Mouse (Mus musculus): Measurements from ENCODE around the gene Olfm1. TPM values are rescaled to one million over a fixed set of nuclear protein-coding genes. Genes with fewer than 3 reads are reported as not detected.

Olfm1 gene
- polyA plus RNA-seq, 1 experiment from 2014 or later = 5.1 TPM

DNA sequence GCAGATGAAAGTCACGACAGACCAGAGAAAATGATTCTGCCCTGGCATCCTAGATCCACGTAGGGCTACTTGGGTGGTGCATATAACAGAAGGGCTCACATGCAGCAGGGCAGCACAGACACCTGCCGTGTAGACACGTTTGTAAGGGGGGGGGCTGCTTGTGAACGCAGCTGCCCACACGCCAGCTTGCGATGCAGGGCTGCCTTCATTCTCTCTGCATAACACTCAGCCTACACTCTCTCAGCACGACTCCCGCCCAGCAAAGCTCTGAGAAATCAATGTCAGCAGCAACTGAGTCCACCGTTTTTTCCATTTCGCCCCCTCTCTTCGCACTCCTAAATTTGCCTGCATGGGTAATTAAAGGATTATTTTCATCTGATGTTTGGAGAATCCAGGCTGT, 23.5 kb upstream of the Olfm1 start:
- Histone ChIP-seq H3K36me3 (ENCODE audit: control insufficient read depth, insufficient read depth) (no peaks in the 10 kb centered on the region), H3K4me3 (ENCODE audit: low read length) (no peak overlapping the region), H3K4me2 (ENCODE audit: low read depth, low read length) (no peak overlapping the region), H3K4me1 (ENCODE audit: control insufficient read depth, insufficient read depth, low read length) (0 out of 2 replicates have a peak, but pooled peaks cover 4% of the 10 kb centered on the region), H3K9ac (ENCODE audit: low read length) (no peak overlapping the region), H3K27ac (ENCODE audit: low read length) (no peak overlapping the region), H3K27me3 (ENCODE audit: control insufficient read depth, insufficient read depth, low read length) (0 out of 2 replicates have a peak, but pooled peaks cover 4% of the 10 kb centered on the region), H3K9me3 (replicated peaks; ENCODE audit: control insufficient read depth, low read length) (no peaks in the 10 kb centered on the region)
- no peak for ATAC-seq (replicated peaks; ENCODE audit: extremely low read depth, insufficient read depth, low FRiP score)
- WGBS = 68% methylated on average over 12 of the region's 12 CpGs

DNA sequence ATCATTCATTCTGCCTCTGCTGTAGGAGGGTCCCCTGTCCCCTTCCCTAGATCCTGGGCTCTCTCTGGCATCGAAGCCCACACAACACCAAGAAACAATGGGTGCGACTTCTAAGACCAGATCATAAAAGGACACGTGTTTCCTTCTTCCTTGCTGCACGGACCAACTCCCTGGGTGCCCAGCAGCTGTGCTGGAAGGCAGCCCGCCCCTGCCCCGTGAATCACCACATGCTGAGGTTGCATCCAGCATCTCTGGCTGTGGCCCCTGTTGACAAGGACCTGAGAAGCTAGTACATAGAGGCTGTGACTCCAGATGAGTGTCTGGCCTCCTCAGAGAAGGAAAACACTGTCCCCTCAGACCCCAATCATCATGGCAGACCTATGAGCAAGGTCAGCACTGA, 20.8 kb upstream of the Olfm1 start:
- 0 out of 2 replicates have a peak, but pooled peaks cover 4% of the 10 kb centered on the region for H3K4me1 ChIP-seq (ENCODE audit: control insufficient read depth, insufficient read depth, low read length)
- 0 out of 2 replicates have a peak, but pooled peaks cover 4% of the 10 kb centered on the region for H3K27me3 ChIP-seq (ENCODE audit: control insufficient read depth, insufficient read depth, low read length)
- no peak overlapping the region for H3K4me3 ChIP-seq (ENCODE audit: low read length)
- H3K9me3 ChIP-seq (replicated peaks; ENCODE audit: control insufficient read depth, low read length) = no peaks in the 10 kb centered on the region
- H3K4me2 ChIP-seq (ENCODE audit: low read depth, low read length) = no peak overlapping the region
- ATAC-seq (replicated peaks; ENCODE audit: extremely low read depth, insufficient read depth, low FRiP score) = no peak
- H3K27ac ChIP-seq (ENCODE audit: low read length) = no peak overlapping the region
- no peak overlapping the region for H3K9ac ChIP-seq (ENCODE audit: low read length)
- H3K36me3 ChIP-seq (ENCODE audit: control insufficient read depth, insufficient read depth) = no peaks in the 10 kb centered on the region
- WGBS = 74% methylated on average over 6 of the region's 6 CpGs

DNA sequence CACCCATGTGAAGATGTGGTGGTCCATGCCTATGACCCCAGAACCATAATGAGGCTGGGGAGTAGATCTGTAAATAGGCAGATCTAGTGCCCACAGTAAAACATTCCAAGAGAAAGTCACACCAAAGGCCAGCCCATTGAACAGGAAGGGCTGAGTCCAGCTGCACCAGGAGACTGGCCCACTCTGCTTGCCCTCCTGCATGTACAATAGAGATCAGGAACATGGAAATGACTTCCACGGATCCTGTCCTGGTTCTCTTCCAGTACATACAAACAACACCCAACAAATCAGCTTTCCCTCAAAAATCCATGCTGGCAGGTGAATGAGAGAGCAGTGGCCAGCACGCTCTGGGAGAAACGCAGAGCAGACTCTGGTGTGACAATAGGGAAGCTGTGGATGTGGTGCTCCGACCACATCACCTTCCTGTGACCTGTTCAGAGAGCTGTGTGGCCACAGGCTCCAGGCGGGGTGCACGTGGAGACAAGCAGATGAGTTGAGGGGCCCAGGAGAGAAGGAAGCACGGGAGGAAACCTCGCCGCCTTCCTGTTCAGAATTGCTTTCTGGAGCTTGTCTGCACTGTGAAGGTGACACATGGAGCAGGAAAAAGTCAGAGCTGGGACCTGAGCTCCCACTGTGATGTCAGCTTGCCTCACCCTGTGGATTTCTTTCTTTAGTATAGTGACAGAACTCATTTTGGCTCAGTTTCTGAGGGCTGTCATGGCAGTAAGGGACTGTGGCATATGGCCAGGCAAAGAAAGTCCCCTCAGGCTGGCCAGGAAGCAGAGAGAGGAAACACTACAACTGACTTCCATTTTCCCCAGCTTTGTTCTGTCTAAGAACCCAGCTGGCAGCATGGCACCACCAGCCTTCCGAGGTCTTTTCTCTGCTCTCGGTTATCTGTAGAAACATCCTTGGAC, 19.3 kb upstream of the Olfm1 start:
- H3K9me3 ChIP-seq (replicated peaks; ENCODE audit: control insufficient read depth, low read length) = no peaks in the 10 kb centered on the region
- 50% methylated on average over 11 of the region's 11 CpGs for WGBS
- H3K36me3 ChIP-seq (ENCODE audit: control insufficient read depth, insufficient read depth) = no peaks in the 10 kb centered on the region
- H3K27ac ChIP-seq (ENCODE audit: low read length) = no peak overlapping the region
- H3K4me1 ChIP-seq (ENCODE audit: control insufficient read depth, insufficient read depth, low read length) = 0 out of 2 replicates have a peak, but pooled peaks cover 4% of the 10 kb centered on the region
- no peak overlapping the region for H3K9ac ChIP-seq (ENCODE audit: low read length)
- H3K4me2 ChIP-seq (ENCODE audit: low read depth, low read length) = no peak overlapping the region
- H3K4me3 ChIP-seq (ENCODE audit: low read length) = no peak overlapping the region
- H3K27me3 ChIP-seq (ENCODE audit: control insufficient read depth, insufficient read depth, low read length) = 0 out of 2 replicates have a peak, but pooled peaks cover 4% of the 10 kb centered on the region
- no peak for ATAC-seq (replicated peaks; ENCODE audit: extremely low read depth, insufficient read depth, low FRiP score)

DNA sequence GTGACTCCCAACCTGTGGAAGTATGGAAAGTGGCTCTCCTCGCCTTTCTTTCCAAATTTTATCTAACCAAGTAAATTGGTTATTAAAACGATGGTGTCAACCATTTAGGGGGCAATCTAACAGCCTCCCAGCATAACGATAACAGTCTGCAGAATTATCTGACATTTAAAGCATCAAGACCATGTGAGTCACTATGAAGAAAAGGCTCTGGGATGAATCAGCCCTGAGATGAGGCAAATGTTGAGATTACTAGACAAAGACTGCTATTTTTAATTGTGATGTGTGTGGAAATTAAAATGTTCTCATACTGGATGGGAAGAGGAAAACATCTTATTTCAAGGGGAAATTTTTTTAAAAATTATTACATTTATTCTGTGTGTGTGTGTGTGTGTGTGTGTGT, 18.4 kb upstream of the Olfm1 start:
- WGBS = 64% methylated on average over 3 of the region's 3 CpGs
- H3K9ac ChIP-seq (ENCODE audit: low read length) = no peak overlapping the region
- 0 out of 2 replicates have a peak, but pooled peaks cover 4% of the 10 kb centered on the region for H3K4me1 ChIP-seq (ENCODE audit: control insufficient read depth, insufficient read depth, low read length)
- H3K4me2 ChIP-seq (ENCODE audit: low read depth, low read length) = no peak overlapping the region
- no peak overlapping the region for H3K4me3 ChIP-seq (ENCODE audit: low read length)
- peaks cover 2% of the 10 kb centered on the region; the same call in 1 of the 2 replicates for H3K27me3 ChIP-seq (ENCODE audit: control insufficient read depth, insufficient read depth, low read length)
- H3K36me3 ChIP-seq (ENCODE audit: control insufficient read depth, insufficient read depth) = no peaks in the 10 kb centered on the region
- H3K9me3 ChIP-seq (replicated peaks; ENCODE audit: control insufficient read depth, low read length) = no peaks in the 10 kb centered on the region
- no peak for ATAC-seq (replicated peaks; ENCODE audit: extremely low read depth, insufficient read depth, low FRiP score)
- H3K27ac ChIP-seq (ENCODE audit: low read length) = no peak overlapping the region

DNA sequence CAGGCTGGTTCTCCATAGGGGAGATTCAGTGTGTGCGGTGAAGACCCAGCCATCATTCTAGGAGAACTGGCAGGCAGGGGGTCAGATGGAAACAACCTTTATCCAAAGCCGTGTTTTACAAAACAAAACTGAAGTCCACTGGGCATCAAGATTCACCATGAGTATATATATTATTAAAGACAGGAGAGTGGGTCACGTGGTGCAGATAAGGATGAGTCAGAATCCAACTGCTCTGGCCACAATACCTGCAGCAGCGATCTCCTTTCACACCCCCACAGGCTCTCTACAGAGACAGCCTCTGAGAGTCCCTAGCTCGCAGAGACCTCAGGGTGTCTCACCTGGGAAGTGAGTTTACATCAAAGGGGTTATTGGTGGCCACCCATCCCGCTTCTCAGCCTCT, 14.2 kb upstream of the Olfm1 start:
- WGBS = 62% methylated on average over 6 of the region's 6 CpGs

DNA sequence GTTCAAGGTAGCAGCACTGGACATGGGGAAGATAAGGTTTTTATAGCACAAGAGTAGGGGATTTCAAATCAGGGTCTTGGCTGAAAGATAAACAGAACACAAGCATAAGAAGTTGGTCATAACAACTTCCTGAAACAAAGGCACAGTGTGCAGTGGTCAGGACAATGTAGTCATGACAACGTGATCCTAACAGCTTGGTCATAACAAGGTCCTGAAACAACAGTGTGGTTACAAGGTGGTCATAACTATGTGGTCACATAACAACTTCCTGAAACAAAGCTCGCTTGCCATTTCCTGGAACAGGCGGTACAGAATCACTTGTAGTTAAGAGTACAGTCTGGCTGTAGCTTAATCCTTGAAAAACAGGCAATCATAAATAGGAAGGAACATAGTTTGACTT, 12.7 kb upstream of the Olfm1 start:
- H3K36me3 ChIP-seq (ENCODE audit: control insufficient read depth, insufficient read depth) = no peaks in the 10 kb centered on the region
- no peak overlapping the region for H3K9ac ChIP-seq (ENCODE audit: low read length)
- 50% methylated on average over 3 of the region's 3 CpGs for whole genome bisulfite sequencing
- H3K4me3 ChIP-seq (ENCODE audit: low read length) = no peak overlapping the region
- no peaks in the 10 kb centered on the region for H3K4me1 ChIP-seq (ENCODE audit: control insufficient read depth, insufficient read depth, low read length)
- peaks cover 2% of the 10 kb centered on the region; the same call in 1 of the 2 replicates for H3K9me3 ChIP-seq (replicated peaks; ENCODE audit: control insufficient read depth, low read length)
- no peak for ATAC-seq (replicated peaks; ENCODE audit: extremely low read depth, insufficient read depth, low FRiP score)
- no peak overlapping the region for H3K27ac ChIP-seq (ENCODE audit: low read length)
- H3K4me2 ChIP-seq (ENCODE audit: low read depth, low read length) = no peak overlapping the region
- peaks cover 2% of the 10 kb centered on the region; the same call in 1 of the 2 replicates for H3K27me3 ChIP-seq (ENCODE audit: control insufficient read depth, insufficient read depth, low read length)

More for the DNA sequence above, 14.2 kb upstream of the Olfm1 start:
- peaks cover 2% of the 10 kb centered on the region; the same call in 1 of the 2 replicates for H3K27me3 ChIP-seq (ENCODE audit: control insufficient read depth, insufficient read depth, low read length)
- H3K36me3 ChIP-seq (ENCODE audit: control insufficient read depth, insufficient read depth) = no peaks in the 10 kb centered on the region
- no peak overlapping the region for H3K27ac ChIP-seq (ENCODE audit: low read length)
- 0 out of 2 replicates have a peak, but pooled peaks cover 1% of the 10 kb centered on the region for H3K4me1 ChIP-seq (ENCODE audit: control insufficient read depth, insufficient read depth, low read length)
- H3K9me3 ChIP-seq (replicated peaks; ENCODE audit: control insufficient read depth, low read length) = no peaks in the 10 kb centered on the region
- no peak overlapping the region for H3K4me2 ChIP-seq (ENCODE audit: low read depth, low read length)
- H3K4me3 ChIP-seq (ENCODE audit: low read length) = no peak overlapping the region
- no peak overlapping the region for H3K9ac ChIP-seq (ENCODE audit: low read length)
- ATAC-seq (replicated peaks; ENCODE audit: extremely low read depth, insufficient read depth, low FRiP score) = no peak

DNA sequence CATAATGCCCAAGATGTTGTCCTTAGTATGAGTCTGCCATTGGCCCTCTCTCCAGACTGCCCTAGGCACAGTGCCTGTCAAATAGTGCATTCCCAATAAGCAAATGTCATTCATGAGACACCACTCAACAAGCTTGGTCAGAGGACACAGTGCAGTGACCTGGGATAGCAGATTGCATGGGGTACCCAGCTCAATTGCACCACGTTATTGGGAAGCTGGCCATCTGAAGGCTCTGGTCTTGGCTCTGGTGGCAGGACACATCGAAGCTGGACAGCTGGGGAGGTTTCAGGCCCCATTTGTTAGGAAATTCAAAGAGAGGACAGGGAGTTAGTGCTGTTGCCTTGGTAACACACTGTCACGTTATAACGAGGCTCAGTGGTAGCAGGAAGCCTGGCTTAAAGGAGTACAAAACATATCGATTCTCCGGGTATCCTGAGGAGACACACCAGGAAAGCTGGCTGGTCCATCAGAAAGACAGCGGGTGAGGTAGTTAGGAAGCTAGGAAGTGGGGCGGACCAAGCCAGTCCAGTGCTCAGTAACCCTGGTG, 4.3 kb upstream of the Olfm1 start:
- Histone ChIP-seq H3K27ac (ENCODE audit: low read length) (no peak overlapping the region), H3K4me3 (ENCODE audit: low read length) (no peak overlapping the region), H3K4me1 (ENCODE audit: control insufficient read depth, insufficient read depth, low read length) (peaks cover 5% of the 10 kb centered on the region), H3K27me3 (ENCODE audit: control insufficient read depth, insufficient read depth, low read length) (peaks cover 24% of the 10 kb centered on the region), H3K9ac (ENCODE audit: low read length) (no peak overlapping the region), H3K4me2 (ENCODE audit: low read depth, low read length) (no peak overlapping the region), H3K36me3 (ENCODE audit: control insufficient read depth, insufficient read depth) (no peaks in the 10 kb centered on the region), H3K9me3 (replicated peaks; ENCODE audit: control insufficient read depth, low read length) (peaks cover 2% of the 10 kb centered on the region; the same call in 1 of the 2 replicates)
- no peak for ATAC-seq (replicated peaks; ENCODE audit: extremely low read depth, insufficient read depth, low FRiP score)
- 55% methylated on average over 8 of the region's 8 CpGs for WGBS

DNA sequence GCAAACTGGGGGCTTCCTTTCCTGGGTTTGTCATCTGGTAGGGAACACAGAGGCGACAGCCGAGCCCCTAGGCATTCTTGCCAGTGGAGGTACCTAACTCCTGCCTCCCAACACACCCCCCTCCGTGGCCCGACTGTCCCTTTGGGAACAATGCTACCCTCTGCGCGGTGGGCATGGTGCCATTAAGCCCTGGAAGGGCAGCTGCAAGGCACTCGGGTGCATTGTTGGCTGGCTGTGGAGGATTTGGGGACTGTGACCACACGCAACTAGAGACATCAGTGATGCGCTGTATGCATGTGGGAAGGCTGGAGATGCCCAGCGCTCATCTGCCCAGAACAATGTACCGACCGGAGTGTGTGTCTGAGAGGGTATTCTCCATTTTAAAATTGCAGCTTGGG, 897 bp downstream of the Olfm1 start:
- Histone ChIP-seq H3K36me3 (ENCODE audit: control insufficient read depth, insufficient read depth) (no peaks in the 10 kb centered on the region), H3K9me3 (replicated peaks; ENCODE audit: control insufficient read depth, low read length) (no peaks in the 10 kb centered on the region), H3K4me1 (ENCODE audit: control insufficient read depth, insufficient read depth, low read length) (peaks cover 5% of the 10 kb centered on the region), H3K4me2 (ENCODE audit: low read depth, low read length) (peak overlapping the region; percentile 81), H3K9ac (ENCODE audit: low read length) (no peak overlapping the region), H3K27ac (ENCODE audit: low read length) (no peak overlapping the region), H3K4me3 (ENCODE audit: low read length) (peak overlapping the region; percentile 60), H3K27me3 (ENCODE audit: control insufficient read depth, insufficient read depth, low read length) (peaks cover 55% of the 10 kb centered on the region)
- ATAC-seq (replicated peaks; ENCODE audit: extremely low read depth, insufficient read depth, low FRiP score) = no peak
- WGBS = 25% methylated on average over 12 of the region's 12 CpGs
